Mouse (Mus musculus): ENCODE measurements around the gene Tmem179b.

DNA sequence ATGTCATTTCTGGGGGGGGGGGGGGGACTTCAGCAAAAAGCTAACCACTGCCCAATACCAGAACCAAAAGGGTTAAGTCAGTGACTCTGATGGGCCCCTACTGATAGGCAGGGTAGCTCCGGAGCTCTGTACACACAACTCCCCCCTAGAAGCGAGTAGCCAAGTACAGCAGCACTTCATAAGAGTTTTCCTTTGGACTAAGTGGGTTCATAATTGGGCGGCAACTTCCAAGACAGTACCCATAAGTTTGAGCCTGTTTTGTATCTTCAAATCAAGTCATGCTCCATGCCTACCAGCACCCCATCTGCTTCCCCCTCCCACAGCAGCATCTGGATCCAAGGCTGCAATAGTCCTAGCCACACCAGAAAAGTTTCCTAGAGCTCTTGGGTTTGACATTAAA lies 18.6 kb downstream of the Tmem179b start:
- TF ChIP-seq CTCF (IDR thresholded peaks at IDR 0.05; ENCODE audit: control insufficient read depth, insufficient read depth, insufficient replicate concordance, low read depth, low read length), result no peak
- TF ChIP-seq POLR2A (IDR thresholded peaks at IDR 0.05; ENCODE audit: control insufficient read depth, low read depth, low read length), result no peak

All from testis, adult 2 months (tissue).